Mouse (Mus musculus) spleen, adult 12 weeks (tissue): Measurements from ENCODE around the gene Trappc2l.
"Not testable (repeated sequence)": the region's sequence is repeated elsewhere in the genome, so short reads cannot be mapped to it uniquely, and the experiment has no call there.

Source experiments
- DNase-seq: peaks from one replicate; pipeline ENCODE4 v3.0.0; 2022; ENCODE audit warnings: low spot score

Trappc2l gene

GRCm38 (mm10) chr8:122611295-122612133 is at the start of gene Trappc2l, which contains the start of gene Galns:
TSS of gene Trappc2l (plus strand) at chr8:122611640.
TSS of gene Galns (minus strand) at chr8:122611463.
- DNase-seq: peak; percentile 97

DNA sequence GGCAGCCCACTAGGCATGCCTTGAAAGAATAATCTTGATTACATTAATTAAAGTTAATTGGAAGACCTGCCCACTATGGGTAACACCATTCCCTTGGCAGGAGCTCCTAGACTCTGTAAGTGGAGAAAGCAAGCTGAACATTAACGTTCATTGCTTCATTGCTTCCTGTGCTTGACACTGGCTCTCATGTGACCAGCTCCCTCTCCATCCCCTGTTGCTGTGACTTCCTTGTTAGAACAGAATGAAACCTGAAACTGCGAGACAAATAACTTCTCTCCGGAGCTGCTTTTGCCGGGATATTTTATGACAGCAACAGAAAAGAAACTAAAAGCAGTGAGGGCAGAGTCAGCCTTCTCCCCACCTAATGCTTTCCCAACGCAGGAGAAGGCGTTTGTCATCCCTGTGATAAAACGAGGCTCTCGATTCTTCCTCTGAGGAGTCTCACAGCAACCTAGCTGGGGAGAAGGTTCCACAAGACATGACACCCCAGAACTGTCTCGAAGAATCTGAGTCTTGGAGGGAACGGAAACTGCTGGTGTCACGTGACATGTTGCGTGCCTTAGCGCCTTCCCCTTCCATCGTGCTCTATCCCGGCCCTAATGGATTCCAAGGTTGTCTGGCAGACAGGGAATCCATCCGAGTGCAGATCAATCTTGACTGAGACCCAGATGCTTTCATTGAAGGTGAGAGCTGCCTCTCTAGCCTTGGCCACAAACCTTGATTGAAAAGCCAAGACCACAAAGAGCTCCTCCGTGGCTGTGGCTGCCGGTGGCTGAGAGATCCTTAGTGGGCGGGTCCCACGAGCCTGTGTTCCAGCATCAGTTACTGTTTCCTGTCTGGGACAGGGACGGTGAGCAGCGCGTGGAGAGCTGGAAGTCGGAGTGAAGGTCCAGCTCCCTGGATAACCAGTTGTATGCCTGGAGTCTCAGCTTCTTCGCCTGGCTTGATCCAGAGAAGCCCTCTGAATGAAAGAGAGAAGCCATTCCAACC is 46.8 kb upstream of the Trappc2l start:
- no peak for DNase-seq

- DNase-seq: no peak
Measured at GRCm38 (mm10) chr8:122566766-122567165, 44.7 kb upstream of the Trappc2l start.

GRCm38 (mm10) chr8:122567361-122568108 is 43.9 kb upstream of the Trappc2l start, which contains the start of gene Cdt1:
TSS of gene Cdt1 (plus strand) at chr8:122568015.
- DNase-seq: peak; percentile 94

DNA sequence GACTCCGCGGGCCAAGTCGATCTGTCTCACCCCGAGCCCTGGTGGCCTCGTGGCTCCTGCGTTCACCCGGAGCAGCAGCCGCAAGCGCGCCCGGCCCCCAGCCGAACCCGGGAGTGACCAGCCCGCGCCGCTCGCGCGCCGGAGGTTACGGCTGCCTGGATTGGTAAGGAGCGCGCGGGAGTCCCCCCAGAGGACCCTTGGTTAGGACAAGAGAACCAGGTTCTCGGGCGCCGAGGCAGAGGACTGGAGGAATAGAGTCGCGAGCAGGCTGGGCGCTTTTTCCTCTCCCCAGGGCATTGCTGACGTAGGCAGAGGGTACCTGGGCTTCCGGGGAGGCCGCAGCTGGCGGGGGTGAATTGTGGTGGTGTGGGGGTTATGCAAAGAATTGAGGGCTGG is 43.3 kb upstream of the Trappc2l start:
- DNase-seq: peak; percentile 65

- no peak for DNase-seq
Measured at GRCm38 (mm10) chr8:122568881-122569309, 42.5 kb upstream of the Trappc2l start.

DNA sequence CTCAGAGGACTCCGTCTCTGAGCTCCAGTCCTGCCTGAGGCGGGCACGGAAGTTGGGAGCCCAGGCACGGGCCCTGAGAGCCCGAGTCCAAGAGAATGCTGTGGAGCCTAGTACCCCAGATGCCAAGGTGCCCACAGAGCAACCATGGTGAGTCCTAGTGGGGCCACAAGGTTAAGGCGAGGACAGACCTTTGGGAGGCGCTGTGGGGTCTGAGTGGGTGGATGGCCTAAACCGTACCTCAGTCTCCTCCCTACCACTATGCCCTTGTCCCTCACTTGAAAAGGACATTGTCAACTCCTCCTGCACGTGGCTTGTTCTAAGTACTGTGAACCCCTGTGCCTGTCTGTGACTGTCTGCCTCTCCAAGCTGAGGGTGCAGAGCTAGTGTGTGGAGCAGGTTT is 42.1 kb upstream of the Trappc2l start:
- no peak for DNase-seq

DNA sequence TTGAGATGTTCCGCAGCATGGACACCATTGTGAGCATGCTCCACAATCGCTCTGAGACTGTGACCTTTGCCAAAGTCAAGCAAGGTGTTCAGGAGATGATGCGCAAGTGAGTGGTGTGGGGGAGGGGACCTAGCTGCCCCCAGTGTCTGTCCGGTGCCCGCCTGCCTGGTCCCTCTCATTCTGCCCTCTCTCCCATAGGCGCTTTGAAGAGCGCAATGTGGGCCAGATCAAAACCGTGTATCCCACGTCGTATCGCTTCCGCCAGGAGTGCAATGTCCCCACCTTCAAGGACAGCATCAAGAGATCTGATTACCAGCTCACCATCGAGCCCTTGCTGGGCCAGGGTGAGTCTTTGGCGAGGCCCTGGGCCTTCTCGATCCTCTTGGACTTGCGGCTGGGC is 41.4 kb upstream of the Trappc2l start:
- DNase-seq: no peak

DNA sequence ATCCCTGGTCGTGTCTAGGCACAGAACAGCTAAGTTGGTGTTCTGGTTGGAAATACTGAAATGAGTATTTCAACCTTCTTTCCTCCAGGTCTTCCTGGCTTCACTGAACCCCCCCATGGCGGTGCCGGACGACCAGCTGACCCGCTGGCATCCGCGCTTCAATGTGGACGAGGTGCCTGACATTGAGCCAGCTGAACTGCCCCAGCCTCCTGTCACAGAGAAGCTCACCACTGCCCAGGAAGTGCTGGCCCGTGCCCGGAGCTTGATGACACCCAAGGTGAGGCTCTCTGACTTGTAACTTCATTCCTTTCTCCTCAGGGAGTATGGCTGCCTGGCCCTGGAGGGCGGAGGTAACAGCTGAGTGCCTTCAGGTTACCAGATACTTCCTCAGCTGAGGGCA is 40.3 kb upstream of the Trappc2l start:
- DNase-seq: no peak

- no peak for DNase-seq
Measured at GRCm38 (mm10) chr8:122571750-122572267, 39.6 kb upstream of the Trappc2l start.

- DNase-seq: no peak
Measured at GRCm38 (mm10) chr8:122572751-122573150, 38.7 kb upstream of the Trappc2l start.

GRCm38 (mm10) chr8:122573176-122573575 is 38.3 kb upstream of the Trappc2l start:
- not testable (repeated sequence) for DNase-seq

DNA sequence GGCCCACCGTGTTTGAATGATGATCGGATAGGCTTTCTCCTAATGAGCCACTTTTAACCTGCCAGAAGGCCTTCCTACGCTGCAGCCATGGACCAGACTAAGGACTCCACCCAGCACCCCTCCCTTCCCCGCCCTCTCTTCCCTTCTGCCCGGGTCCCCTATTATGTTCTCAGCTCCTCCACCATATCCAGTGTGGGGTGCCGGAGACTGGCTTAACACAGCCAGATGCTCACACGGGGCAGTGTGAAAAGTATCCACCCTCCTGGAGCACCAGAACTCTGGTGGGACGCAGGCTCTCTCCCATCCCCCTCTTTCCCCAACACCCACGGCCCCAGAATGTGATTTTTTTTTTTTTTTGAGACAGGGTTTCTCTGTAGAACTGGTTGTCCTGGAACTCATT is 37.9 kb upstream of the Trappc2l start:
- DNase-seq: no peak

GRCm38 (mm10) chr8:122574264-122574663 is 37.2 kb upstream of the Trappc2l start:
- no peak for DNase-seq

DNA sequence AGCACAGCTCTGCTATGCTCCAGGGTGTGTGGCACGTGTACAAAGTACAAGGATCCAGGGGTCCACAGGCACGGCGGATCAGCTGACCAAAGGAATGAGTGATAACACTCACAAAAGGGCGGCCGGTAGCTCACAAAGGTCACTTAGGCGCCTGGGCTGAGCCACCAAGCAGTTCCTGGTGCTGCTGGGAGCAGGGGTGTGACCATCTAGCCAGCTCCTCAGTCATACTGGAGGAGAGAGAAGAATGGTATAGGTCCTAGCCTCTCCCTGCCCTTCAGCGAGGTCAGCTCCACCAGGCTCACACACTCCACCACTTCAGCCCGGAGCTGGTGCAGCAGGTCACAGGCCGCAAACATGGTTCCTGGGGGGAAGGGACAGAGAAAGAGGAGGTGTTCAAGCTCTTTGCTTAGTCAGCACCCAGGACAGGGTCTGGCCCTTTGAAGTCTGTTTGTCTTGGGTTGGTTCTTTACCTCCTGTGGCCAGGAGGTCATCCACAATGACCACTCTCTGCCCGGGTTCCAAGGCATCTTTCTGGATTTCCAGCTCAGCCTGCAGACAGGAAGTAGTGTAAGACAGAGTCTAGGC is 36.7 kb upstream of the Trappc2l start:
- no peak for DNase-seq

DNA sequence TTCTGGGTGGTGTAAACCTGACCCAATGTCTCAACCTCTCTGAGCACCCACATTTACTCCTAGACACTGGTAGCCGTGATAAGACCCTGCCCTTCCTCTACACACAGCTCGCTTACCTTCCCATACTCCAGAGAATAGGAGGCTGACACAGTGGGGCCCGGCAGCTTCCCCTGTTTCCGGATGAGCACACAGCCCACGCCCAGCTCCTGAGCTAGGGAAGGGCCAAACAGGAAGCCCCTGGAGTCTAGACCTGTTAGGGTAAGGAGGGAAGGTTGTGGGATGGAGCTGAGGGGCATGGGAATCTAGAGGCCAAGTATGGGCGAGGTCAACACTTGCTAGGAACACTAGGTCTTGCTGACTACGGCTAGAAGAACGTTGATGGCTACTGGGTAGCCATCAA is 36.2 kb upstream of the Trappc2l start:
- no peak for DNase-seq

DNA sequence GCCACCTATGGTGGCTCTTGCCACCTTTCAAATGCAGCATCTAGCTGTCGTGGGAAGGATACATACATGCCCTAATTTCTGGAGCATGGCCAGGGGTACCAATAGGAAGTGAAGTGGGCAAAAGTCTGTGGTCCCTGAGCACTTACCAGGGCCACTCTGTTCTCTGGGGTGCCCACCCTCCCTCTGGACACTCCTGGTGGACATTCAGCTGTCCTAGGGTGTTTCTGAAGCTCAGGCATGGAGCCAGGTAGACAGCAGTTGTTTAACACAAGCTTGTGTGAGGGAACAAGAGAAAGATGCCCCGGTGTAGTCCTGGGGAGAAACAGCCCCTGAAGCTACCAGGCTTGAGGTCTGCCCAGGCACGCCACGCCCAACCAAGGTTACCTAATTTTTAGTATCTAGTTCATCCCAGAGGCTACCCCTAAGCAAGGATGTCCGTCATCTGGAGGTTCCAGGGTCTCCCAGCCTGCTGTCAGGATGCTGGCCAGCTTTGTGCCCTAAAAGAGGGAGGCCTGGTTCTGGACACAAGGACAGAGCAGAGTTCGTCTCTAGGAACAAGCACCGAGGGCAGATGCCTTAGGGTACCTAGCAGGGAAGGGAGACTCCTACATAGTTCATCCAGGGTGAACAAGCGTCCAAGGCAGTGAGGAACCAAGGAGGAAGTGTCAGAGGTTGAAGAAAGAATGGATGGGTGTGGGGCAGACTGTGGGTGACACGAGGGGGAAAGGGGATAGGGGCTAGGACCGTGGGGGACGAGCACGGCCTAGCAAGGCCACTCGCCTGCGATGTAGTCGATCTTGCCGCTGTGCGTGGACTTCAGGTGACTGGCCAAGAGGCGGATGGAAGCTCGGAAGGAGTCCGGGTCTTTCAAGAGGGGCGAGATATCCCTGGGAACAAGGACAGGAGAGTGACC is 35.4 kb upstream of the Trappc2l start:
- DNase-seq: no peak

- peak; percentile 91 for DNase-seq
Measured at GRCm38 (mm10) chr8:122576648-122577022, 34.8 kb upstream of the Trappc2l start, which contains the start of gene Aprt. TSS of gene Aprt (minus strand) at chr8:122576909.

GRCm38 (mm10) chr8:122577116-122577515 is 34.3 kb upstream of the Trappc2l start:
- DNase-seq: no peak

GRCm38 (mm10) chr8:122579196-122579595 is 32.2 kb upstream of the Trappc2l start:
- no peak for DNase-seq
